Mouse (Mus musculus) stomach, embryonic 14.5 days (tissue): ENCODE results near the gene Tbx18. TPM values are rescaled to one million over a fixed set of nuclear protein-coding genes. Genes with fewer than 3 reads are reported as not detected.

ENCODE experiments used
- ATAC-seq: fragments of 200-750 bp; cut with Nextera tagmentation; 2 replicates; pipeline ENCODE4 v1.8.0; 2017; ENCODE audit warnings: low read depth, moderate TSS enrichment; ENCODE audit not compliant: insufficient number of reproducible peaks, insufficient read depth, low FRiP score
- H3K27ac ChIP-seq: fragments of 300-500 bp; sonication (generic); 2 replicates; pipeline ENCODE4 v1.5.1; 2014; ENCODE audit warnings: mild to moderate bottlenecking, low read length, moderate library complexity, mixed read lengths
- H3K27me3 ChIP-seq: fragments of 300-500 bp; sonication (generic); 2 replicates; pipeline ENCODE4 v1.6.1; 2014; ENCODE audit warnings: low read length, control low read depth, mixed read lengths; ENCODE audit not compliant: control insufficient read depth, insufficient read depth
- H3K36me3 ChIP-seq: fragments of 300-500 bp; sonication (generic); 2 replicates; pipeline ENCODE4 v1.6.1; 2014; ENCODE audit warnings: mild to moderate bottlenecking, control low read depth, low read length, moderate library complexity, mixed read lengths; ENCODE audit not compliant: control insufficient read depth, insufficient read depth
- H3K4me1 ChIP-seq: fragments of 300-500 bp; sonication (generic); 2 replicates; pipeline ENCODE4 v1.6.1; 2014; ENCODE audit warnings: low read length, control low read depth, mixed read lengths; ENCODE audit not compliant: control insufficient read depth, insufficient read depth
- H3K4me2 ChIP-seq: fragments of 300-500 bp; sonication (generic); replicated peaks from 2 replicates; pipeline ENCODE4 v1.6.1; 2014; ENCODE audit warnings: low read depth, low read length, control low read depth
- H3K4me3 ChIP-seq: fragments of 300-500 bp; sonication (generic); 2 replicates; pipeline ENCODE4 v1.5.1; 2014; ENCODE audit warnings: low read depth, low read length, control low read depth
- H3K9ac ChIP-seq: fragments of 300-500 bp; sonication (generic); replicated peaks from 2 replicates; pipeline ENCODE4 v1.6.1; 2014; ENCODE audit warnings: low read depth, mild to moderate bottlenecking, control low read depth, low read length, moderate library complexity, mixed read lengths
- H3K9me3 ChIP-seq: fragments of 300-500 bp; sonication (generic); 2 replicates; pipeline ENCODE4 v1.6.1; 2016; ENCODE audit warnings: low read depth, low read length, control low read depth; ENCODE audit not compliant: control insufficient read depth
- WGBS: fragments of 180-500 bp; shearing (Covaris S2); extraction: QIAGEN DNeasy Blood & Tissue Kit; methylation state at CpG from one replicate; pipeline ENCODE4 v1.1.7; 2014; 5-methylcytosine and 5-hydroxymethylcytosine counted together
- polyA plus RNA-seq: library from polyadenylated mRNA; unstranded; fragments of >200 nt; fragmentation: Nextera tagmentation; extraction: Ambion mirVana; gene quantifications from 2 replicates; pipeline ENCODE4 v1.2.1, GENCODE M21; 2014

Tbx18 gene
- polyA plus RNA-seq = 0.51 and 1.1 TPM in 2 replicates

DNA sequence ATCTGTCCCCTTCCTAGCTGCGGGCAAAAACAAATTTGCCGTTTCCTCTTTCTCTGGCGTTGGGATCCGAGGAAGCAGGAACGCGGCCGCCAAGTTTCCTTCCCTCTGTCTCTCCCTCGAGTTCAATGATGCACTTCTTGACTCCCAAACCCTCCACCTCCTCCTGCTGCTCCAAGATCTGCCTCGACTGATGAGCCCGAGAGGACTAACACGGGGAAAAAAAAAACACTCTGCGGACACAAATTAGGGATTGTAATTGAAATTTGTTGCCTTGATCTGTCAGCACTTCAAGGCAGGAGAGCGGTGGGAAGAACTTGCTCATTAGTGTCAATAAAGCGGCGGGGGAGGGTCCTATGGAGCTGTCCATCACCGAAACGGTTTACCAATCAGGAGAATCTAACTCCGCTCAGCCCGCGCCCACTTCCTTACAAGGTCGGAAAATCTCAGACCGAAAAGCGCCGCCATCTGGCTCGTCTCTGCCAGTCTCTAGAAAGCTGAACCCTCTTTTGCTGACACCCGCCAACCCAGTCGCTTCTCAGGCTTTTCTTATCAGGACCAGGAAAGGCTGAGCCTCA, at the start of gene Tbx18:
TSS of gene Tbx18 (minus strand) at position 300 of the 575 bp plus-strand sequence.
- Histone ChIP-seq H3K4me3 (peak within 1 kb of the TSS; percentile 40), H3K9me3 (no peaks in the 10 kb centered on the region), H3K9ac (no peak within 1 kb of the TSS; the same call in 1 of the 2 replicates), H3K36me3 (no peaks in the 10 kb centered on the region), H3K4me2 (peak within 1 kb of the TSS; percentile 58), H3K27ac (no peak within 1 kb of the TSS), H3K4me1 (peaks cover 9% of the 10 kb centered on the region; the same call in 1 of the 2 replicates), H3K27me3 (peaks cover 44% of the 10 kb centered on the region)
- under 1% methylated on average over 27 of the region's 27 CpGs for WGBS
- peak; percentile 66; the same call in 1 of the 2 replicates for ATAC-seq

- Histone ChIP-seq H3K9ac (no peak overlapping the region), H3K27me3 (no peaks in the 10 kb centered on the region), H3K4me3 (no peak overlapping the region), H3K36me3 (no peaks in the 10 kb centered on the region), H3K9me3 (no peaks in the 10 kb centered on the region), H3K4me1 (no peaks in the 10 kb centered on the region), H3K27ac (no peak overlapping the region), H3K4me2 (no peak overlapping the region)
- 84% methylated on average over 2 of the region's 2 CpGs for WGBS
- ATAC-seq = no peak
These were observed 42.9 kb upstream of the Tbx18 start for GRCm38 (mm10) chr9:87773951-87774350.

GRCm38 (mm10) chr9:87755621-87756020, 24.6 kb upstream of the Tbx18 start:
- no peak for ATAC-seq
- Histone ChIP-seq H3K27me3 (no peaks in the 10 kb centered on the region), H3K4me2 (no peak overlapping the region), H3K4me3 (no peak overlapping the region), H3K36me3 (no peaks in the 10 kb centered on the region), H3K9ac (no peak overlapping the region), H3K9me3 (no peaks in the 10 kb centered on the region), H3K27ac (no peak overlapping the region), H3K4me1 (no peaks in the 10 kb centered on the region)
- WGBS = 76% methylated on average over 4 of the region's 4 CpGs

DNA sequence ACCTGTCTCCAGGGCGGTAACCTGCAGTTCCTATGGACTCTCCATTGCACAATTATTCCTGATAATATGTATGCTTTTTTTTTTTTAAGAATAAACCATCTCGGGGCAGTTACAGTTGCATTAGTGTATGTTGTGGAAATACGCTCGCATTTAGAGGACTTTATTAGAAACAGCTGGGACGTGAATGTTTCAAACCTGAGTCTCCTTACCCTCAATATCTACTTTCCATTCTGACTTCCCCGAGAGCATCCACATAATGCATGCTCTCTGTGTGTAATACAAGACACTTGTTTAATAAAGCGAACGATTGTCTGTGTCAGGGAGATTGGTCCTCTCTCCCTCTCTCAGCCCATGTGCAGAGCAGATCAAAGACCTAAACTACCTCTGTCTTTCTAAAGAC, 10.5 kb upstream of the Tbx18 start:
- H3K9me3 ChIP-seq = no peaks in the 10 kb centered on the region
- no peak overlapping the region for H3K4me2 ChIP-seq
- 75% methylated on average over 8 of the region's 8 CpGs for WGBS
- peaks cover 24% of the 10 kb centered on the region; the same call in 1 of the 2 replicates for H3K27me3 ChIP-seq
- H3K4me1 ChIP-seq = peaks cover 10% of the 10 kb centered on the region
- no peaks in the 10 kb centered on the region for H3K36me3 ChIP-seq
- H3K4me3 ChIP-seq = no peak overlapping the region
- no peak overlapping the region for H3K9ac ChIP-seq
- no peak overlapping the region for H3K27ac ChIP-seq
- no peak for ATAC-seq

GRCm38 (mm10) chr9:87740667-87741066, 9.6 kb upstream of the Tbx18 start:
- Histone ChIP-seq H3K27me3 (peaks cover 27% of the 10 kb centered on the region; the same call in 1 of the 2 replicates), H3K4me1 (peaks cover 10% of the 10 kb centered on the region), H3K36me3 (no peaks in the 10 kb centered on the region), H3K4me2 (peak overlapping the region; percentile 20), H3K9me3 (no peaks in the 10 kb centered on the region), H3K9ac (no peak overlapping the region), H3K27ac (no peak overlapping the region), H3K4me3 (no peak overlapping the region)
- peak; percentile 69; the same call in 1 of the 2 replicates for ATAC-seq
- 0% methylated on average over 11 of the region's 11 CpGs for WGBS

DNA sequence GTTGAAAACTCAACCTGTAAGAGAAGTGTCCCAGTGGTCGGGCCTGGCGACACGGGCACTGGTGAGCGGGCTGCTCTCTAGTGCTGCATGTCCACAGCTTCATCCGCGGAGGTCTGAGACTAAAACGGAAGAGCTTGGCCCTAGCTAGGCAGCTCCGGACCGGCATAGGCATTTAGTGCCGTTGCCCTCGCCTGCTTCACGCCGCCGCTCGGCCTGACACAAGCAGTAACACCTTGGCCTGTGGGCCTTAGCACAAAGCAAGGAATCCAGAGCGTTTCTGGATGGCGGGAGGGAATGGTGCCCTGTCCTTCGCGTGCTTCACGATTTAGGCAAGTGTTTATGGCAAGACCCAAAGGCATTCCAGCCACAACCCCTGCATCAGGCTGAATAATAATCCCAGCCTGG, 9.2 kb upstream of the Tbx18 start:
- H3K36me3 ChIP-seq = no peaks in the 10 kb centered on the region
- ATAC-seq = 0 out of 2 replicates have a peak, but pooled peaks have one; percentile 33
- no peaks in the 10 kb centered on the region for H3K9me3 ChIP-seq
- H3K4me3 ChIP-seq = no peak overlapping the region
- 5% methylated on average over 20 of the region's 20 CpGs for WGBS
- H3K27ac ChIP-seq = no peak overlapping the region
- peaks cover 31% of the 10 kb centered on the region; the same call in 1 of the 2 replicates for H3K27me3 ChIP-seq
- H3K4me1 ChIP-seq = peaks cover 10% of the 10 kb centered on the region
- no peak overlapping the region for H3K9ac ChIP-seq
- H3K4me2 ChIP-seq = peak overlapping the region; percentile 20

GRCm38 (mm10) chr9:87739543-87740161, 8.6 kb upstream of the Tbx18 start:
- Histone ChIP-seq H3K9me3 (no peaks in the 10 kb centered on the region), H3K27me3 (peaks cover 32% of the 10 kb centered on the region), H3K4me1 (peaks cover 10% of the 10 kb centered on the region), H3K4me3 (peak overlapping the region; percentile 15; the same call in 1 of the 2 replicates), H3K4me2 (peak overlapping the region; percentile 20), H3K9ac (no peak overlapping the region), H3K36me3 (no peaks in the 10 kb centered on the region), H3K27ac (no peak overlapping the region)
- peak; percentile 56 for ATAC-seq
- WGBS = 2% methylated on average over 41 of the region's 41 CpGs

DNA sequence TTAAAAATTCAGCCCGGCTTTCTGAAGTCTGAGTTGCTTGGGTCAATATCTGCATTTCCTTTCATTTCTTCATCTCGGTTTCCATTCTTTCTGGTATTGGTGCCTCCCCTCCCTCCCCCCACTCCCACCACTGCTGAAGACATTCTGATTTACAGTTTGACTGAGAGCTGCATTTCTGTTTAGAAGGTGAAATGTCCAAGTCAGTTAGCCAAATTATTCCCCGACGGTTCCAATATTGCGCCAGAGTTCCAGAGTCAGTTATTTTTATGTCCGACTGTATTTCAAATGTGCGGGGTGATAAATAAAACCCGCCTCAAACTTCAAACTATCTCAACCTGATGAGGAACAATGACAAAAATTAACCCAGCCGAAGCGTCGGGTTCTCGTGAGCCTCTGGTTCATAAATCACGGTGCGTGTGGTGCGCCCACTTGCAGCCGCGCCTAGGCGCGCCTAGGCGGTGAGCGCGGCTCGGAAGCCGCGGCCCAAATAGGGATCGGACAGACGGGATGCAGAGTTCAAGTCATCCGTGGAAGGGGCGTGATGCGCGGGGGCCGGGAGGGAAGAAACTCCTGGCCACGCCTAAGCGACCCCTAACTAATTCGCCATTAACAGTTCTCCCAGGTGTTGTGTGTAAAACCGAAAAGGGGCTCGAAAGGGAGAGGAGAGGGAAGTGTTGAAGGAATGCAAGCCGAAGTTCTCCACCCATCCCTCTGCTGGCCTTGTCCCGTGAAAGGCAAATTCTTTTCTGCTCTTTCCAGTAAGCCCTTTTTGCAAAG, 7.9 kb upstream of the Tbx18 start:
- H3K4me2 ChIP-seq = peak overlapping the region; percentile 20; the same call in 1 of the 2 replicates
- H3K9ac ChIP-seq = no peak overlapping the region
- under 1% methylated on average over 39 of the region's 39 CpGs for WGBS
- H3K4me3 ChIP-seq = peak overlapping the region; percentile 15; the same call in 1 of the 2 replicates
- H3K27ac ChIP-seq = no peak overlapping the region
- ATAC-seq = no peak; the same call in 1 of the 2 replicates
- H3K9me3 ChIP-seq = no peaks in the 10 kb centered on the region
- H3K4me1 ChIP-seq = peaks cover 10% of the 10 kb centered on the region
- H3K36me3 ChIP-seq = no peaks in the 10 kb centered on the region
- H3K27me3 ChIP-seq = peaks cover 36% of the 10 kb centered on the region
